Mouse (Mus musculus): Measurements from ENCODE around the gene Kif1c.
"Not testable (repeated sequence)": the region's sequence is repeated elsewhere in the genome, so short reads cannot be mapped to it uniquely, and the experiment has no call there.

The Kif1c gene

DNA sequence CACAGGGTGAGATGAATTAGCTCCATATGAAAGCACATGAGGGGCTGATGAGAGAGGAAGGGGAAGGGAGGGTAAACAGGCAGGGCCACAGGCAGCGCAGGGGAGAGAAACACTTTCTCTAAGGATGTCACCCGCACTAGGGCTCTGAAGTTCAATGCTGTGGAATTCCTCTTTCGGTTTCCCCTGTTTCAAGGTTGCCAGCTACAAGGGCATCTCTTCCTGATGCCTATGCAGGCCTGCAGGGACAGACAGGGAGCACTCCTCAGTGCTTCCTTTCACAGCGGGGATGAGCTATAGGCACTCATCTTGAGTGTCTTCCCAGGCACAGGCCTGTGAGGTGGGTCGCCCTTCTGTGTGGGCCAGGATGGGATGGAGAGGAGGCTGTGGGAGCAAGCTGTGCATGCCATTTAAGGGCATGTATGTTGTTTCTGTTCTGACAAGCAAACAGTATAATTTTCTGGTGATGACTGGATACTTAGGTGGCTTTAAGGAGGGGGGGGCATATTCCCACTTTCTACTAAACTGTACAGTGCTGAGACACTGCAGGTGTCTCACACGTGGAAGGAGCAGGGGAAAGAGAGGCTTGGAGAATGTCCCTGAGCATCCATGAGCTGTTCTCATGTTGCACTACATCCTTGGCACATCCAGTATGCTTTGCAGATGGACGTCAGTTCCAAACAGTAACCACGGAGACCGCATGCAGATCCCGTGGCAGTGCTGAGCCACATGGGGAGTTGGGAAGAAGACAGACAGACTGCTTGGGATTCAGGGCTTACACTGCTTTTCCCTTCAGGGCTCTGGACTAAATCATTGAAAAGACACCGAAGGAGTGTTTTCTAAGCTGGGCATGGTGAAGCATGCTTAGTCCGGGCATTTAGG, 42.5 kb downstream of the Kif1c start:
- DNase-seq (ENCODE audit: low read depth, low spot score), result peak; percentile 17

GRCm38 (mm10) chr11:70745636-70746035, 45.3 kb downstream of the Kif1c start:
- DNase-seq (ENCODE audit: low read depth, low spot score), result no peak

GRCm38 (mm10) chr11:70747876-70748545, 47.7 kb downstream of the Kif1c start:
- no peak for DNase-seq (ENCODE audit: low read depth, low spot score)

- DNase-seq (ENCODE audit: low read depth, low spot score), result no peak
Observed at GRCm38 (mm10) chr11:70752337-70753017, 52.1 kb downstream of the Kif1c start.

DNA sequence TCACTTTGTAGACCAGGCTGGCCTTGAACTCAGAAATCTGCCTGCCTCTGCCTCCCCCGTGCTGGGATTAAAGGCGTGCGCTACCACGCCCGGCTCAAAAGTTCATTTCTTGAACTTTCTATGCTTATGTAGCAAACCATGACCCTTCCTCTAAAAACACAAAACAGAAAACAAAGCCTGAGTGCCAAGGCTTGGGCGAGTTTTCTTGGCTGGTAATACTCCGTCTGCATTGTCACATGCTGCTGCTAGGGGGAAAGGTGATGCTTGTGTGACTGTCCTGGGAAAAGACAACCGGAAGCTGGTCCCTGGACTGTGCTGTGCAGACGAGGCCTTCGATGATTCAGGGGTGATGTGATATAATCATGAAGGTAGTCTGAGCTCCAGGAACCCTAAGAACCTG, 52.8 kb downstream of the Kif1c start:
- DNase-seq (ENCODE audit: low read depth, low spot score), result no peak

GRCm38 (mm10) chr11:70754476-70754875, 54.1 kb downstream of the Kif1c start:
- no peak for DNase-seq (ENCODE audit: low read depth, low spot score)

GRCm38 (mm10) chr11:70754958-70755357, 54.6 kb downstream of the Kif1c start:
- no peak for DNase-seq (ENCODE audit: low read depth, low spot score)

DNA sequence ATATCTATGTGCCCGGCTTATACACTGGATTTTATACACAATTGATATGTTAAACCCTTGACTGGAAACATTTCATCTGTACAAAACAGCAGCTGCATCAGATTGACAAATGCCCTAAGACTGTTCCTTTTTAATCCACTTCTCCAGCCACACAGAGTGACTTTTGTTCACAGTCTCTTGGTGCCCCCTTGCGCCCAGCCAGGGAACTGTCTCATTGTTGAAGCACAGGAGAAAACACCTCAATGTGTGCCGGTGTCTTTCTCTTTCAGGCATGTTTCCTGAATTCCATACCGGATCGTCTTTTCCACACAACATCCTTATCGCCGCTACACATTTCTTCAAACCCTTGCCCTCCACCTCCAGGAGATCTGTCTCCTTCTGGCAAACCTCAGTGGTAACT, 55.3 kb downstream of the Kif1c start:
- peak; percentile 81 for DNase-seq (ENCODE audit: low read depth, low spot score)

DNA sequence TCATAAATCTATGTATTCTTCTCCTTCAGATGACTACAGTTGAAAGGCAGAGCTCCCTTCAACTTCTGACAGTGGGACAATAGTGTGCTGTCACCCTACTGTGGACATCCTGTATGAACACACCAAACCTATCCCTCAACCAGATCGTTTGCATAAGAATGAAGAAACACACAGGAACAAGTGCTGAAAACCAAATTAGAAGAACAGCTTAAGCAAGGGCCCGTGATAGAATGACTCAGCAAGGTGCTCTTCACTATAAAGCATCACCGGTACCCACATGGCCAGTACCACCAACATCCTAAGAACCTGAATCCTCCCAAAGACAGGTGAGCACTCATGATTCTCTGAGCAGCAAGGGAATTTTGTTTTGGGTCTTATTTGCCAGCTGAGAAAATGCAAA, 60.1 kb downstream of the Kif1c start:
- not testable (repeated sequence) for DNase-seq (ENCODE audit: low read depth, low spot score)

DNA sequence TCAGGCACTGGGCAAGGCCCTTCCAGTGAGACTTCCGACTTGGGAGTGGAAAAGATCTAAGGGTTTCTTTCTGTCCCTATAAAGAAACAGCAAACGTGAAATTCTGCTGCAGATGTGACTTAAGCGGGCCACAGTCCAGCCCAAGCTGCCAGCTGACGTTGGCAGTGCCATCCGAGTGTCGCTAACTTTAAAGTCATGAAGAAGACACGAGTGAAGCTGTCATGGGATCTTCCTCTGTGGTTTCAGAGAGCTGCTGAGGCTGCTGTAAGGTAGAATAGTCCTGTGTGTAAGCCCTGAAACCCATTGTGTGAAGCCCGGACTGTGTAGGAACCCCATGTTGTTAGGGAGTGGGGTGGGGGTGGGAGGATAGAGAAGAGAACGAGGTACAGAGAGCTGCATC, 62.3 kb downstream of the Kif1c start:
- no peak for DNase-seq (ENCODE audit: low read depth, low spot score)

GRCm38 (mm10) chr11:70763582-70763935, 63.2 kb downstream of the Kif1c start:
- DNase-seq (ENCODE audit: low read depth, low spot score), result peak; percentile 72

DNA sequence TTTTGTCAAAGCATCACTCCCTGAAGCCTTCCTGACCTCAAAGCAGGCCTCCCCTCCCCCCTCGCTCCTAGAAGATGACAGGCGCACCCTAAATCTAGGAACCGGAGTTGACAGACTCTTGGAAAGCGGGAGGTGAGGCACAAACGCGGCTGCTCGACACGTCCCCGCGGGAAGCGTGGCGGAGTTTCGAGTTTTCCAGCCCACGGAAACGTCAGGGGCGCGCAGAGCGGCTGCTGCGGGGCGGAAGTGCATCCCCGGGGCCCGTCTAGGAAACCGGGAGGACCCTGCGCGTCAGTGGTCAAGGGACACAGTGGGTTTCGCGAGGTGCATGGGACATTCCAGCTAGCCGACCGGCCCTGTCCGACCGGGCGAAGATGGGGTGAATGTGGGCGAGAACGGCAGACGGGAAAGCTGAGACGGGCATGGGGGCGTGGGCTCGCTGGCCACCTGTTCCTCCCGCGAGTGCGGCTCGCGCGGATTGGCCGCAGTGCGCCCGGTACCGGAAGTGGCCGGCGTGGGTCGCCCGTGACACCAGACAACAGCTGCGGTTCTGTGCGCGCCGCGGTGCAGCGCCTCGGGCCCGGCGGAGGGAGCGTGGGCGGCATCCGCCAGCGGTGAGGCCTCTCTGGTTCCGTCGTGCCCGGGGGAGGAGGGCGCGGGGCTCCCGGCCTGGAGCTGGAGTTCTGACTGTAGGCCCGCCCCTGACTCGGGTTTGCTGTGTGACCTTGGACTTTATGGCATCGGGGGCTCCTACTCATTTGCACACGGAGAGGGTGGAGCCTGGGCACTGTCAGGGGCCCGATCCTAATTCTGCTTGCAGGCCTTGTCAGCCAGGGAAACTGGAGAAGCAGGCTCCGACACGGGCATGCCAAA, 63.8 kb downstream of the Kif1c start, which contains the start of gene Zfp3:
TSS of gene Zfp3 (plus strand) at position 274 of the 873 bp plus-strand sequence.
- peak; percentile 81 for DNase-seq (ENCODE audit: low read depth, low spot score)

- DNase-seq (ENCODE audit: low read depth, low spot score), result no peak
Observed at GRCm38 (mm10) chr11:70765776-70766445, 65.6 kb downstream of the Kif1c start.

- DNase-seq (ENCODE audit: low read depth, low spot score), result no peak
Observed at GRCm38 (mm10) chr11:70770804-70771203, 70.5 kb downstream of the Kif1c start.

GRCm38 (mm10) chr11:70776830-70777571, 76.7 kb downstream of the Kif1c start:
- DNase-seq (ENCODE audit: low read depth, low spot score), result peak; percentile 89

GRCm38 (mm10) chr11:70777634-70778033, 77.3 kb downstream of the Kif1c start:
- DNase-seq (ENCODE audit: low read depth, low spot score), result no peak

DNA sequence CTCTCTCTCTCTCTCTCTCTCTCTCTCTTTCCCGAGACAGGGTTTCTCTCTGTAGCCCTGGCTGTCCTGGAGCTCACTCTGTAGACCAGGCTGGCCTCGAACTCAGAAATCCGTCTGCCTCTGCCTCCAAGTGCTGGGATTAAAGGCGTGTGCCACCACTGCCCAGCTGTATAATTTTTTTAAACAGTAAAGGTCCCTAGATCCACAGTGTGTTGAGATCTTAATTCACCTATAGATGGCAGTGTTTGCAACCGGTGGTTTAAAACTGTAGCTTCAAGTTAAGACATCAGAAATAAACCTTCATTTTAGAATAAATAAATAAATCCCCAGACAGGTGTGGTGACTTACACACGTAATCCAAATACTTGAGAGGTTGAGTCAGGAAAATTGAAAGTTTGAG, 77.7 kb downstream of the Kif1c start:
- DNase-seq (ENCODE audit: low read depth, low spot score), result peak; percentile 48
